Comparison of ENCODE assay signal across 14 mouse cellular contexts in genomic region chr19:53682427-53682826, GRCm38 (mm10).
"Had no signal": no experiment of that assay in that cellular context is flagged by ENCODE, and none has a peak within 500 bp of the region (broad histone marks: within the 10 kb centered on the region; RNA-seq: fewer than 3 reads in every experiment).

No protein-coding gene starts in this region.

- H3K4me3 ChIP-seq: limb, embryonic 15.5 days; liver, embryonic 12.5 days; lung, embryonic 15.5 days; midbrain, embryonic 12.5 days; myocyte; neural tube, embryonic 15.5 days had no signal

- H3K36me3 ChIP-seq: limb, embryonic 15.5 days; liver, embryonic 12.5 days; lung, embryonic 15.5 days; midbrain, embryonic 12.5 days; neural tube, embryonic 15.5 days had no signal

- H3K9me3 ChIP-seq: limb, embryonic 15.5 days; liver, embryonic 12.5 days; lung, embryonic 15.5 days; midbrain, embryonic 12.5 days; neural tube, embryonic 15.5 days had no signal

- H3K27ac ChIP-seq: kidney, postnatal 0 days; limb, embryonic 15.5 days; liver, embryonic 12.5 days; lung, embryonic 15.5 days; midbrain, embryonic 12.5 days; neural tube, embryonic 15.5 days; stomach, postnatal 0 days had no signal

- DNase-seq: kidney, postnatal 36 days; layer of hippocampus, adult 9-11 months; layer of hippocampus, postnatal 36 days; right cerebral cortex, adult 18-20 months; right cerebral cortex, postnatal 25 days; thymus, postnatal 4 days had no signal

- ATAC-seq: liver, embryonic 12.5 days had no signal

- H3K9ac ChIP-seq: limb, embryonic 15.5 days; liver, embryonic 12.5 days; lung, embryonic 15.5 days; midbrain, embryonic 12.5 days; neural tube, embryonic 15.5 days had no signal

- H3K4me2 ChIP-seq: limb, embryonic 15.5 days; liver, embryonic 12.5 days; lung, embryonic 15.5 days; midbrain, embryonic 12.5 days; neural tube, embryonic 15.5 days had no signal
